Mouse (Mus musculus): ENCODE data around the gene Myg1. TPM values are rescaled to one million over a fixed set of nuclear protein-coding genes. Genes with fewer than 3 reads are reported as not detected.

Myg1 gene
- polyA plus RNA-seq, 1 experiment from 2014 or later, result 48.3 TPM

DNA sequence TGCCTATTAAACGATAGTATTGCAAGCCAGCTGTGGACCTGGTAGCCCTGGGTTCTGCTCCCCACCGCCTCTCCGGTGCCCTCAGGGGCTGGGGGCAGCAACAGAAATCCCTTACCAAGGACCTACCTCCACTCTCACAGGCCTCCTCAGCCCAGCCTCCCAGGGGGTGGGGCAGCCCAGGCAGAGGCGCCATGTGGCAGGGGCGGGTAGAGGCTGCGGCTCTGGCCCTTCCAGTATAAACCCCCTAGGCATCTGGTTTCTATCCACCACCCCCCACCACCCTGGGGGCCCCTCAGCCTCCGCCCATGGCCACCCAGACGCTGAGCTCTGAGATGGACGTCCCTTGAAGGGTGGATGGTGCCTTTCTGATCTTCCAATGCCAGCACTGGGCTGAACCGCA is 39.2 kb downstream of the Myg1 start:
- H3K4me2 ChIP-seq (replicated peaks; ENCODE audit: low read depth, low read length), result no peak overlapping the region
- WGBS, result 16% methylated on average over 10 of the region's 10 CpGs
- H3K27me3 ChIP-seq (replicated peaks; ENCODE audit: insufficient read depth, low read length), result no peaks in the 10 kb centered on the region
- H3K9me3 ChIP-seq (ENCODE audit: low read length), result no peaks in the 10 kb centered on the region
- DNase-seq (ENCODE audit: low spot score), result no peak
- H3K27ac ChIP-seq (ENCODE audit: low read length), result no peak overlapping the region
- no peak for ATAC-seq
- no peak overlapping the region for H3K9ac ChIP-seq (replicated peaks; ENCODE audit: low read depth)
- TF ChIP-seq EP300 (IDR thresholded peaks at IDR 0.05) (no peak), CTCF (IDR thresholded peaks at IDR 0.05) (no peak)
- no peaks in the 10 kb centered on the region for H3K36me3 ChIP-seq (ENCODE audit: insufficient read depth, low read length)
- no peak overlapping the region for H3K4me3 ChIP-seq (ENCODE audit: low read depth, low read length)
- H3K4me1 ChIP-seq (ENCODE audit: insufficient read depth, low read depth, low read length), result no peaks in the 10 kb centered on the region

DNA sequence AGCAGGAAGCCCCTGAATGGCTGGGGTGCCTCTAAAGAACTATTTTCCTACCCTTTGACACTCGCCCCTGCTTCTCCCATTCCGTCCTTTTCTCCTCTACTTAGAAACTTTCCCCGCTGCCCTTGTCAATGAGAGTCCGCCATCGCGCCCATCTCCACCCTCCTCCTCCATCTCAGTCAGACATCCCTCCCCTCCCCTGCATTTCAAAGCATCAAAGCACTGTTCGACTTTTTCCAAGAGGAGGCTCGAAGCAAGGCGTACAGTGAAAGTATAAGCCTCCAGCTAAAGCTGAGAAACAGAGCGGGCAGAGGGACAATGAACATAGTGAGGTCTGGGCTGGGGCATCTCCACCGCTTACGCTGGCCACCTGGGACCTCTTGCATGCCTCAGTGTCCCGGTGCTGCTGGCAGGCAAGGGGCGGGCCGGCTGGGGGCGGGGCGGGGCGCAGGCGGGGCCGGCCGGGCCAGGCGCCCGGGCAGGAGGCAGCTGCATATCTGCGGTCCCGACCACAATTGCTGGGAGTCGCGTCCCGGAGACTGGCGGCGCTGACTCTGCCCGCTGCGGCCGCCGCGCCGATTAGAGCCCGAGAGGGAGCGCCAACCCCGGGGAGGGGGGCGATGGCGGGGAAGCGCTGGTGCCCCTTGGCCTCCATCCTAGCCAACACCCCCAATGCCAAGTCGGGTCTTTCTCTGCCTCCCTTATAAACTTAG is 45.1 kb downstream of the Myg1 start:
- Histone ChIP-seq H3K36me3 (ENCODE audit: insufficient read depth, low read length) (no peaks in the 10 kb centered on the region), H3K4me1 (ENCODE audit: insufficient read depth, low read depth, low read length) (peaks cover 7% of the 10 kb centered on the region; the same call in 1 of the 2 replicates), H3K9ac (replicated peaks; ENCODE audit: low read depth) (peak overlapping the region; percentile 43), H3K27me3 (replicated peaks; ENCODE audit: insufficient read depth, low read length) (no peaks in the 10 kb centered on the region), H3K9me3 (ENCODE audit: low read length) (no peaks in the 10 kb centered on the region), H3K4me2 (replicated peaks; ENCODE audit: low read depth, low read length) (peak overlapping the region; percentile 96), H3K4me3 (ENCODE audit: low read depth, low read length) (peak overlapping the region; percentile 67), H3K27ac (ENCODE audit: low read length) (peak overlapping the region; percentile 77)
- WGBS, result 1% methylated on average over 35 of the region's 43 CpGs
- DNase-seq (ENCODE audit: low spot score) (peak; percentile 58), ATAC-seq (peak; percentile 78)
- no peak for TF ChIP-seq EP300 (IDR thresholded peaks at IDR 0.05)
- TF ChIP-seq CTCF (IDR thresholded peaks at IDR 0.05), result no peak

- Histone ChIP-seq H3K4me2 (replicated peaks; ENCODE audit: low read depth, low read length) (peak overlapping the region; percentile 96), H3K27me3 (replicated peaks; ENCODE audit: insufficient read depth, low read length) (no peaks in the 10 kb centered on the region), H3K4me1 (ENCODE audit: insufficient read depth, low read depth, low read length) (peaks cover 7% of the 10 kb centered on the region; the same call in 1 of the 2 replicates), H3K9ac (replicated peaks; ENCODE audit: low read depth) (peak overlapping the region; percentile 43), H3K36me3 (ENCODE audit: insufficient read depth, low read length) (no peaks in the 10 kb centered on the region), H3K9me3 (ENCODE audit: low read length) (no peaks in the 10 kb centered on the region), H3K27ac (ENCODE audit: low read length) (peak overlapping the region; percentile 77), H3K4me3 (ENCODE audit: low read depth, low read length) (peak overlapping the region; percentile 67)
- 1% methylated on average over 7 of the region's 7 CpGs for WGBS
- DNase-seq (ENCODE audit: low spot score), result peak; percentile 94
- TF ChIP-seq CTCF (IDR thresholded peaks at IDR 0.05) (peak; percentile 97), EP300 (IDR thresholded peaks at IDR 0.05) (no peak)
- ATAC-seq, result peak; percentile 88
These were observed 45.6 kb downstream of the Myg1 start for GRCm38 (mm10) chr15:102377163-102377543.

DNA sequence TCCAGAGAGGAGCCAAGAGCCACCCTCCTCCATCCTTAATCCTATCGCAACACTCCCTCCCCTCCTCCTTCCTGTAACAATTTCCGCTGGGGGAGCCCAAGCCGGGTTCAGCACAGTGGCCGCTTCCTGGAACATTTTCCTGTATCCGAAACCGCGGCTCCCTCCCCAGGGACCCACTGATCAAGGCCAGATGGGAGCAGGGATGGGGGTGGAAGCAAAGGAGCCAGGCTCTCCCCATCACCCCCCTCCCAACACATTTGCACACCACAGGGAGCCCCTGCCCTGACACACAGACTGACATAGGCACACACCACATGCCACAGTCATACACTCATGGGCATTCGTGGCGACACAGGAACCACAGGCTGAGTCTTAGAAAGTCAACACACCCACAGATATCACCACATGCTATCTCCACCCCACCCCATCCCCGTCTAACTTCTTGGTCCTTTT is 46.3 kb downstream of the Myg1 start:
- ATAC-seq, result peak; percentile 73
- H3K4me2 ChIP-seq (replicated peaks; ENCODE audit: low read depth, low read length), result peak overlapping the region; percentile 96
- H3K9me3 ChIP-seq (ENCODE audit: low read length), result no peaks in the 10 kb centered on the region
- H3K36me3 ChIP-seq (ENCODE audit: insufficient read depth, low read length), result no peaks in the 10 kb centered on the region
- H3K4me1 ChIP-seq (ENCODE audit: insufficient read depth, low read depth, low read length), result peaks cover 7% of the 10 kb centered on the region; the same call in 1 of the 2 replicates
- peak; percentile 79 for DNase-seq (ENCODE audit: low spot score)
- H3K27me3 ChIP-seq (replicated peaks; ENCODE audit: insufficient read depth, low read length), result no peaks in the 10 kb centered on the region
- WGBS, result 8% methylated on average over 10 of the region's 10 CpGs
- H3K27ac ChIP-seq (ENCODE audit: low read length), result peak overlapping the region; percentile 77
- no peak overlapping the region for H3K9ac ChIP-seq (replicated peaks; ENCODE audit: low read depth)
- TF ChIP-seq EP300 (IDR thresholded peaks at IDR 0.05), result no peak; the same call in 1 of the 2 replicates
- TF ChIP-seq CTCF (IDR thresholded peaks at IDR 0.05), result no peak
- H3K4me3 ChIP-seq (ENCODE audit: low read depth, low read length), result 0 out of 2 replicates have a peak overlapping the region, but pooled peaks have one; percentile 67

DNA sequence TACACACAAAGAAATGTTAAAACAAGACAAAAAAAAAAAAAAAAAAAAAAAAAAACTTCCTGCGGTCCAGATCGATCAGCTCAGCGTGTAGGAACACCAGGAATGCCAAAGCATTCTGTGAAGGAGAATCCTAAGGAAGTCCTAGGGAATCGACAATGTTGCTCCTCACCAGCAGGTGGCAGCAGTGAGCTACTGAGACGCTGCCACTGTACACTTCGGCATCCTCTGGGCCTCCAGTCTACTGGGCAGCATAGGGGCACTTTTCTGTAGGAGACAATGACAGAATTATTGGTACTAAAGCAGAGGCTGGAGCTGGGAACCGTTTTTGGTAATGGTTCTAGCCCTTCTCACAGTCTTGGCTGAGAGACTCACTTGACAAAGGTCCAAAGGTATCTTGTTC is 50.1 kb downstream of the Myg1 start:
- Histone ChIP-seq H3K36me3 (ENCODE audit: insufficient read depth, low read length) (no peaks in the 10 kb centered on the region), H3K4me2 (replicated peaks; ENCODE audit: low read depth, low read length) (no peak overlapping the region), H3K27me3 (replicated peaks; ENCODE audit: insufficient read depth, low read length) (no peaks in the 10 kb centered on the region), H3K4me1 (ENCODE audit: insufficient read depth, low read depth, low read length) (peaks cover 7% of the 10 kb centered on the region; the same call in 1 of the 2 replicates), H3K4me3 (ENCODE audit: low read depth, low read length) (no peak overlapping the region), H3K27ac (ENCODE audit: low read length) (no peak overlapping the region), H3K9me3 (ENCODE audit: low read length) (no peaks in the 10 kb centered on the region), H3K9ac (replicated peaks; ENCODE audit: low read depth) (no peak overlapping the region)
- peak; percentile 97 for TF ChIP-seq CTCF (IDR thresholded peaks at IDR 0.05)
- no peak for TF ChIP-seq EP300 (IDR thresholded peaks at IDR 0.05)
- peak; percentile 90 for DNase-seq (ENCODE audit: low spot score)
- under 1% methylated on average over 7 of the region's 7 CpGs for WGBS
- peak; percentile 57 for ATAC-seq

GRCm38 (mm10) chr15:102383671-102384070 is 52.2 kb downstream of the Myg1 start:
- ATAC-seq (no peak), DNase-seq (ENCODE audit: low spot score) (no peak)
- H3K4me3 ChIP-seq (ENCODE audit: low read depth, low read length), result no peak overlapping the region
- H3K36me3 ChIP-seq (ENCODE audit: insufficient read depth, low read length), result no peaks in the 10 kb centered on the region
- no peaks in the 10 kb centered on the region for H3K27me3 ChIP-seq (replicated peaks; ENCODE audit: insufficient read depth, low read length)
- H3K9ac ChIP-seq (replicated peaks; ENCODE audit: low read depth), result no peak overlapping the region
- TF ChIP-seq EP300 (IDR thresholded peaks at IDR 0.05) (no peak), CTCF (IDR thresholded peaks at IDR 0.05) (no peak)
- 81% methylated on average over 6 of the region's 6 CpGs for WGBS
- H3K27ac ChIP-seq (ENCODE audit: low read length), result no peak overlapping the region
- H3K9me3 ChIP-seq (ENCODE audit: low read length), result no peaks in the 10 kb centered on the region
- no peaks in the 10 kb centered on the region for H3K4me1 ChIP-seq (ENCODE audit: insufficient read depth, low read depth, low read length)
- H3K4me2 ChIP-seq (replicated peaks; ENCODE audit: low read depth, low read length), result no peak overlapping the region
